Mouse (Mus musculus) neural tube, embryonic 13.5 days (tissue): Measurements from ENCODE around the gene Gm28635. TPM values are rescaled to one million over a fixed set of nuclear protein-coding genes. Genes with fewer than 3 reads are reported as not detected.

Source experiments
- ATAC-seq: fragments of 200-750 bp; cut with Nextera tagmentation; 2 replicates; pipeline ENCODE4 v1.8.0; 2017; ENCODE audit warnings: low read depth, mild to moderate bottlenecking, moderate TSS enrichment, moderate library complexity
- H3K27ac ChIP-seq: fragments of 300-500 bp; sonication (generic); replicated peaks from 2 replicates; pipeline ENCODE4 v1.5.1; 2015; ENCODE audit warnings: moderate library complexity, mild to moderate bottlenecking, inconsistent platforms
- H3K27me3 ChIP-seq: fragments of 300-500 bp; sonication (generic); 2 replicates; pipeline ENCODE4 v1.6.1; 2015; ENCODE audit warnings: mild to moderate bottlenecking, inconsistent platforms
- H3K36me3 ChIP-seq: fragments of 300-500 bp; sonication (generic); 2 replicates; pipeline ENCODE4 v1.6.1; 2015; ENCODE audit warnings: mild to moderate bottlenecking, inconsistent platforms
- H3K4me1 ChIP-seq: fragments of 300-500 bp; sonication (generic); replicated peaks from 2 replicates; pipeline ENCODE4 v1.6.1; 2015; ENCODE audit warnings: inconsistent platforms
- H3K4me2 ChIP-seq: fragments of 300-500 bp; sonication (generic); 2 replicates; pipeline ENCODE4 v1.6.1; 2015; ENCODE audit warnings: inconsistent platforms, mild to moderate bottlenecking, moderate library complexity
- H3K4me3 ChIP-seq: fragments of 300-500 bp; sonication (generic); 2 replicates; pipeline ENCODE4 v1.5.1; 2015; ENCODE audit warnings: mild to moderate bottlenecking, inconsistent platforms
- H3K9ac ChIP-seq: fragments of 300-500 bp; sonication (generic); 2 replicates; pipeline ENCODE4 v1.6.1; 2015; ENCODE audit warnings: moderate library complexity, mild to moderate bottlenecking, inconsistent platforms
- H3K9me3 ChIP-seq: fragments of 300-500 bp; sonication (generic); 2 replicates; pipeline ENCODE4 v1.6.1; 2016; ENCODE audit warnings: inconsistent platforms
- WGBS: fragments of 180-500 bp; shearing (Covaris S2); methylation state at CpG from one replicate; pipeline ENCODE4 v1.1.7; 2015; 5-methylcytosine and 5-hydroxymethylcytosine counted together
- polyA plus RNA-seq: library from polyadenylated mRNA; unstranded; fragments of >200 nt; fragmentation: Nextera tagmentation; extraction: Ambion mirVana; gene quantifications from 2 replicates; pipeline ENCODE4 v1.2.1, GENCODE M21; 2015

The Gm28635 gene
- polyA plus RNA-seq = not detected in 2 replicates

DNA sequence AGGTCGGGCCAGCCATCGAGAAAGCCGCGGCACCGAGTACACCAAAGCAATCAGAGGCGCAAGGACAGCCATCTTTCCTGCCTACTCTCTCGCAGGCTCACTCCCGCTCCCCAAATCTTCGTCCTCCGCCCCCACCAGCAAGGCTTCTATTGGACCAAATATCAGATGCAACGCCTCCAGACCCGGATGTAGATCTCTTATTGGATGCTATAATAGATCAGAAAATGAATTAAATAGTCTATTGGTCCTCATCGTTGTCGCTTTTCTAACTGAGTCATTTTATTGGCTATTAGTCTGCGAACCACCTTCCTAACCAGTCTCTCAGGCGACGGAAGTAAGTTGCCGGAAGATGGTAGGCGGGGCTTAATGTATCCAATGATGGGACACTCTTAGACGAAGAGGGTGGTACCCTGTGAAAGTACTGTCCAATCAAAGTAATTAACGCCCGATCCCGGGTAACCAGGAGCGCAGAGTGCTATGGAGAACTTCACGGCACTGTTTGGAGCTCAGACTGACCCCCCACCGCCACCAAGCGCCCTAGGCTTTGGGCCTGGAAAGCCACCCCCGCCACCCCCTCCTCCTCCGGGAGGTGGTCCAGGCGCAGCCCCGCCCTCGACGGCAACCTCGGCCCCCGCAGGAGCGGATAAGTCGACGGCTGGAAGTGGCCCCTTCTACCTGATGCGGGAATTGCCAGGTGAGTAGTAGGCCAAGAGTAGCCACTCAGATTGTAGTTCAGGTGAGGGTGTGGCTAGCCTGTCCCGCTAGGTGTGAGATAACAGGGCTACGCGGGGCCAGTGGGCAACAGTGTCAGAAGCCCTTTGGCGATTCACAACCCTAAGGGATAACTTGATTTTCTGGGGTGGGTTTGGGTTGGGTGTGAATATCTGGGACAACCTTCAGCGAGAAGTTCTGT lies at the start of gene Gm28635, which contains the start of gene Med19:
TSS of gene Gm28635 (minus strand) at position 74 of the 913 bp plus-strand sequence.
TSS of gene Med19 (plus strand) at position 435 of the 913 bp plus-strand sequence.
- peak within 1 kb of the TSS; percentile 82 for H3K27ac ChIP-seq
- H3K4me1 ChIP-seq = peaks cover 27% of the 10 kb centered on the region
- under 1% methylated on average over 44 of the region's 44 CpGs for WGBS

DNA sequence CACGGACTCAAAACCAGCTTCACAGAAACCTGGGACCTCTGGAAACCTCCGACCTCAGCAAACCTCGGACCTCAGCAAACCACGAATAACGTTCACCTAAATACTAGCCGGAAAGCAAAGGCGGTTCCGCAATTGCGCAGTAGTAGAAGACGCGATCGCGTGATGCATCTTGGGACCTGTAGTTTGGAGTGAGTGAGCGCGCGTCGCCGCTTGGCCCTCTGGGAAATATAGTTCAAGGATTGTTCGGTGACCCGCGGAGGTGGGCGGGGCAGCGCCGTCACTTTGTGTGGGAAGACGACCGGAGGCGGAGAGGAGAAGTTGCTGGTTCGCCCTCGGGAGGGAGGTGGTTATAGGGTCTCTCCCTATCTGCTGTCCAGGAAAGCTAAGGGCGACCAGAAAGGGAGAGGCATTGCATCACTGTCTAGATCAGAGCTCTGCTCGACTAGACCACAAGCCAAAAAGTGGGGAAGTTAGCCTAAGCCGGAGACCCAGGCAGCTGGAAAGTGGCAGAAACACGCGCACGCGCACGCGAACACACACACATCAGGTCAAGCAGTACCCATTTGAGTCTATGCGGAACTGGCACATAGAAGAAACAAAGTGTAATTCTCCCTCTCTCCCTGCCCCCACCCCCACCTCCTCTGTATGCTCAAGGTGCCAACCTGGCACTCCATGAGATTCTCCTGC lies 49.5 kb upstream of the Gm28635 start, which contains the start of gene Clp1:
TSS of gene Clp1 (minus strand) at position 179 of the 687 bp plus-strand sequence.
- no peaks in the 10 kb centered on the region for H3K9me3 ChIP-seq
- H3K36me3 ChIP-seq = peaks cover 21% of the 10 kb centered on the region
- peak; percentile 95 for ATAC-seq
- H3K27ac ChIP-seq = peak within 1 kb of the TSS; percentile 88
- H3K4me2 ChIP-seq = peak within 1 kb of the TSS; percentile 95
- peak within 1 kb of the TSS; percentile 76 for H3K9ac ChIP-seq
- H3K4me3 ChIP-seq = peak within 1 kb of the TSS; percentile 62
- WGBS = under 1% methylated on average over 39 of the region's 39 CpGs
- no peaks in the 10 kb centered on the region for H3K27me3 ChIP-seq
- H3K4me1 ChIP-seq = peaks cover 29% of the 10 kb centered on the region

More for the DNA sequence above, at the start of gene Gm28635, which contains the start of gene Med19:
- H3K9me3 ChIP-seq = no peaks in the 10 kb centered on the region
- no peaks in the 10 kb centered on the region for H3K27me3 ChIP-seq
- peak within 1 kb of the TSS; percentile 88 for H3K4me2 ChIP-seq
- H3K36me3 ChIP-seq = peaks cover 37% of the 10 kb centered on the region
- peak; percentile 100 for ATAC-seq
- H3K9ac ChIP-seq = peak within 1 kb of the TSS; percentile 89
- H3K4me3 ChIP-seq = peak within 1 kb of the TSS; percentile 99

DNA sequence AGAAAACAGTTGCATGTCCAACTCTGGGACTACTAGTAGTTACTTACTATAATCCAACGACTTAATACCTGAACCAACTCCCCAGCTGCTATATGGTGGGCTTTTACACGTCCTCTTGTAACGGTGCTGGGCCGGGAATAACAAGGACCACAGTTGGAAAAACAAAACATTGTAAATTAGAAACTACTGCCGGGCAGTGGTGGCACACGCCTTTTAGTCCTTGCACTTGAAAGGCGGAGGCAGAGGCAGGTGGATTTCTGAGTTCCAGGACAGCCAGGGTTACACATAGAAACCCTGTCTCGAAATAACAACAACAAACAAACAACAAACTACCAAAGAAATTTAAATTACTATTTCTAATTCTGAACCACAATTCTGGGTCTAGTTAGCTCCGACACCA lies 48.9 kb upstream of the Gm28635 start:
- Histone ChIP-seq H3K4me2 (peak overlapping the region; percentile 95), H3K27ac (0 out of 2 replicates have a peak overlapping the region, but pooled peaks have one; percentile 88), H3K4me1 (peaks cover 29% of the 10 kb centered on the region), H3K9me3 (no peaks in the 10 kb centered on the region), H3K9ac (peak overlapping the region; percentile 76), H3K27me3 (no peaks in the 10 kb centered on the region), H3K36me3 (peaks cover 21% of the 10 kb centered on the region), H3K4me3 (peak overlapping the region; percentile 62)
- WGBS = 5% methylated on average over 9 of the region's 9 CpGs
- peak; percentile 25 for ATAC-seq

DNA sequence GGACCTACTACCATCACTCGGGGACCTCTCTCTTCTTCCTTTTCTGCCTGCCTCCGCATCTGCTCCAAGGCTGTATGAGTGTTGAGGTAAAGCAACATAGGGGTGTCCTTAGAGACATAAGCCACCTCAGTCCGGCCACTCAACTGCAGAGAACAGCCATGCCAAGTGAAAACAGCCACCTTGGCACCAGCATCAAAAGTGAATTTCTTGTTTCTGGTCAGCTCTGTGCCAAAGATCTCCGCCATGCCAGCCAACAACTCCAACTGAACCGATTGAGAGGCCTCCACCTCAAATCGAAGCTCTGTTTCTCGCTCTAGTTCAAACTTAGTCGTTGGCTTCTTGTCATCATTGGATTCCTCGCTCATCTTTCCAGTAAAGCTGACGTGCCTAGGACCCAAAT lies 47.9 kb upstream of the Gm28635 start:
- Histone ChIP-seq H3K9ac (no peak overlapping the region), H3K9me3 (no peaks in the 10 kb centered on the region), H3K4me2 (peak overlapping the region; percentile 95), H3K27me3 (no peaks in the 10 kb centered on the region), H3K27ac (no peak overlapping the region), H3K36me3 (peaks cover 29% of the 10 kb centered on the region), H3K4me3 (peak overlapping the region; percentile 62), H3K4me1 (peaks cover 29% of the 10 kb centered on the region)
- no peak for ATAC-seq
- 97% methylated on average over 10 of the region's 10 CpGs for WGBS

DNA sequence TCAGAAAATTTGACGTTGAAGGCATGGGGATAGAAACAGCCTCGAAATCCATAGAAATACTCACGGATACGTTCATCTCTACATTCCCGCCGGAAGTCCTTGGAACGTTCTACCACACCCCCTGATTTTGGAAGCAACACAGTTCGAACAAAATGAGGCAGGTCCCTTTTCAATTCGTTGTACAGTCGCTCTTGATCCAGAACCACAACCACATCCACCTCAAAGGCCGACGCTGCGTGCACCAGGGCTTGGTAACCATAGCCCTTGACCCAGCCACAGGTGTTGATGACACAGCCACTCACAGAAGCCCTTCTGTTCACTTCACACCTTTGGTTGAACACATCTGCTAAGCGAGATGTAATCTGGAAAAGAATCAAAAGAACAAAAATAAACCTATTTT lies 46.0 kb upstream of the Gm28635 start:
- H3K9ac ChIP-seq = no peak overlapping the region
- H3K36me3 ChIP-seq = peaks cover 29% of the 10 kb centered on the region
- no peak overlapping the region for H3K4me3 ChIP-seq
- ATAC-seq = no peak
- H3K4me1 ChIP-seq = peaks cover 29% of the 10 kb centered on the region
- no peaks in the 10 kb centered on the region for H3K9me3 ChIP-seq
- no peak overlapping the region for H3K4me2 ChIP-seq
- H3K27me3 ChIP-seq = no peaks in the 10 kb centered on the region
- 97% methylated on average over 14 of the region's 14 CpGs for WGBS
- H3K27ac ChIP-seq = no peak overlapping the region

DNA sequence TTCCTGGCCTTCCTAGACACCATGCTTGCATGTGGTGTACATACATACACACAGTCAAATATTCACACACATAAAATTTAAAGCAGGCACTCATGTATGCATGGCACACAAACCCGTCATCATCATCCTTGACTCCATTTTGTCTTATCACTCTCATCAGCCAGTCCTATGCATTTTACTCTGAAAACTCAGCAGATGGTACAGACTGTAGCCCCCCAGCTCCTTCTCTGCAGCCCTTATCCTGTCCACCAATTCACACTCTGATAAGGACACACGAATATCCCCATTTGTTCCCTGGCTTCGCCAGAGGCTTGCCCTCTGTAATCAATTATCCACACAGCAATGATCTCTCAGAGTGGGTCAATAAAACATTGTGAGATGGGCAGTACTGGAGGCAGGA lies 43.3 kb upstream of the Gm28635 start:
- Histone ChIP-seq H3K4me3 (no peak overlapping the region), H3K36me3 (peaks cover 29% of the 10 kb centered on the region), H3K9ac (0 out of 2 replicates have a peak overlapping the region, but pooled peaks have one; percentile 2), H3K9me3 (no peaks in the 10 kb centered on the region), H3K4me1 (peaks cover 27% of the 10 kb centered on the region), H3K27me3 (no peaks in the 10 kb centered on the region), H3K4me2 (no peak overlapping the region), H3K27ac (no peak overlapping the region)
- 58% methylated on average over 3 of the region's 3 CpGs for WGBS
- ATAC-seq = no peak

DNA sequence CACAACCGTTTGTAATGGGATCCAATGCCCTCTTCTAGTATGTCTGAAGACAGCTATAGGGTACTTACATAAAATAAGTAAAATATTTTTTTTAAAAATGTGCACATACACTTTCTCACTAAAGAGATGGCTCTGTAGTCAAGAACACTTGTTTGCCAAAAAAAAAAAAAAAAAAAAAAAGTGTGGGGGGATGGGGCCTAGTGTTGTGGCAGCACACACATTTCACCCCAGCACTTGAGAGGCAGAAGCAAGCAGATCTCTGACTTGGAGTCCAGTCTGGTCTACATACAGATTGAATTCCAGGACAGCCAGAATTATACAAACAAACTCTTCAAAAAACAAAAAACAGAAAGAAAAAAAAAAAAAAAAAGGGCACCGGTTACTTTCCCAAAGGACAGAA lies 42.9 kb upstream of the Gm28635 start:
- H3K9me3 ChIP-seq = no peaks in the 10 kb centered on the region
- 90% methylated on average over 2 of the region's 2 CpGs for WGBS
- peaks cover 24% of the 10 kb centered on the region for H3K4me1 ChIP-seq
- H3K27ac ChIP-seq = no peak overlapping the region
- no peak overlapping the region for H3K4me3 ChIP-seq
- no peaks in the 10 kb centered on the region for H3K27me3 ChIP-seq
- no peak overlapping the region for H3K9ac ChIP-seq
- ATAC-seq = no peak
- peaks cover 28% of the 10 kb centered on the region for H3K36me3 ChIP-seq
- H3K4me2 ChIP-seq = no peak overlapping the region

DNA sequence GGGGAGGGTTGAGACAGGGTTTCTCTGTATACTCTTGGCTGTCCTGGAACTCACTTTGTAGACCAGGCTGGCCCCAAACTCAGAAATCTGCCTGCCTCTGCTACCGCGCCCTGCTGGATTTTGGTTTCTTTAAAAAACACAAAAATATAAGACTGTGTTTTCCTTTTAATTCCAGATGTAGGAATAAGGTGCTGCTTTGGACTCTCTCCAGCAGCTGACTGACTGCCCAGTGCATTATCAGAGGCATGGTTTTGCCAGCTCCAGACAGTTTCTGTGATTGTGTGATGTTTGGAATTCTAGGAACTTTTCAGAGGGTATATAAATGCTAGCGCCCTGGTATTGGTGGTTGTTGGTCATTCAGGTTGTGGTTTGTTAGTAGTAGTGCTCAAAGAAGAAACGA lies 39.5 kb upstream of the Gm28635 start:
- Histone ChIP-seq H3K4me2 (no peak overlapping the region), H3K9ac (no peak overlapping the region), H3K9me3 (no peaks in the 10 kb centered on the region), H3K36me3 (peaks cover 8% of the 10 kb centered on the region; the same call in 1 of the 2 replicates), H3K4me3 (no peak overlapping the region), H3K4me1 (peaks cover 28% of the 10 kb centered on the region), H3K27ac (no peak overlapping the region), H3K27me3 (no peaks in the 10 kb centered on the region)
- ATAC-seq = no peak
- WGBS = 96% methylated on average over 4 of the region's 4 CpGs

DNA sequence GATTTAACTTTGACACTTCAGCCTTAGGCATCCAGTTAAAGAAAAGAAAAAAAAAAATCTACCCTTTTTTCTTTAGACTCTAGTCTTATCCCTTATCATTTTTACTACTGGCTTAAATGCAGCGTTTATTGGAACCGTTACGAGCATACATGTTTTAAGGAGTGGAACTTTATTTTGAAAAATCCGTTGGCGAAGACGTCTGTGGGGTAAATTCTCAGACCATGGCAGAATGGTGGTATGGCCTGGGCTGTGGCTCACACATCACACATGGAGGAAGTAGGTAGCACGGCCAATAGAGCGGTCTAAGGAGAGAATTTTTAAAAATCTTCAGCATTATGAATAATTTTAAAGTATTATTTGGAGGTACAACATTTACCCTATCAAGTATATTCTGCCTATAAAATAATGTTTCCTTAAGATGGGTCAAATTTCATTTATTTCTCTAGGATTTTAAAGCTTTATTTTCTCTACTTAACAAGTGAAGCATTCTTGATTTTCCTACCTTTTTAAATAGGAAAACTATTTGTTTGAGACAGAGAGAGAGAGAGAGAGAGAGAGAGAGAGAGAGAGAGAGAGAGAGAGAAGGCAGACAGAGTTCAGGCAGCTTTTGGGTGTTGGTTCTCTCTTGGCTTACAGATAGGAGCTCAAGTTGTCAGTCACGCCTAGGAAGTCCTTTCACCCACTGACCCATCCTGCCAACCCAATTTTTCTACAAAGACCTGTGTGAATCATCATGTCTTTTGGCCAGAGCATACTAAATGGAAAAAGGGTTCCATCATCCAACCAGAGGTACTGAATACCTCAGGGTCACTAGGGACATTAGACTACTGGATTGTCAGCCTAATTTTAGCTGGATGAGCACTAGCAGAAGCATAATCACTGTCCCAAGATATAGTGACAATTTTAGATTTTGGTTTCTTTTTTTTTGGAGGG lies 38.8 kb upstream of the Gm28635 start:
- Histone ChIP-seq H3K4me3 (peak overlapping the region; percentile 93), H3K9ac (peak overlapping the region; percentile 80), H3K36me3 (0 out of 2 replicates have a peak, but pooled peaks cover 8% of the 10 kb centered on the region), H3K27me3 (no peaks in the 10 kb centered on the region), H3K4me2 (peak overlapping the region; percentile 63), H3K9me3 (no peaks in the 10 kb centered on the region), H3K4me1 (peaks cover 32% of the 10 kb centered on the region), H3K27ac (peak overlapping the region; percentile 96)
- WGBS = 38% methylated on average over 9 of the region's 9 CpGs
- ATAC-seq = no peak

DNA sequence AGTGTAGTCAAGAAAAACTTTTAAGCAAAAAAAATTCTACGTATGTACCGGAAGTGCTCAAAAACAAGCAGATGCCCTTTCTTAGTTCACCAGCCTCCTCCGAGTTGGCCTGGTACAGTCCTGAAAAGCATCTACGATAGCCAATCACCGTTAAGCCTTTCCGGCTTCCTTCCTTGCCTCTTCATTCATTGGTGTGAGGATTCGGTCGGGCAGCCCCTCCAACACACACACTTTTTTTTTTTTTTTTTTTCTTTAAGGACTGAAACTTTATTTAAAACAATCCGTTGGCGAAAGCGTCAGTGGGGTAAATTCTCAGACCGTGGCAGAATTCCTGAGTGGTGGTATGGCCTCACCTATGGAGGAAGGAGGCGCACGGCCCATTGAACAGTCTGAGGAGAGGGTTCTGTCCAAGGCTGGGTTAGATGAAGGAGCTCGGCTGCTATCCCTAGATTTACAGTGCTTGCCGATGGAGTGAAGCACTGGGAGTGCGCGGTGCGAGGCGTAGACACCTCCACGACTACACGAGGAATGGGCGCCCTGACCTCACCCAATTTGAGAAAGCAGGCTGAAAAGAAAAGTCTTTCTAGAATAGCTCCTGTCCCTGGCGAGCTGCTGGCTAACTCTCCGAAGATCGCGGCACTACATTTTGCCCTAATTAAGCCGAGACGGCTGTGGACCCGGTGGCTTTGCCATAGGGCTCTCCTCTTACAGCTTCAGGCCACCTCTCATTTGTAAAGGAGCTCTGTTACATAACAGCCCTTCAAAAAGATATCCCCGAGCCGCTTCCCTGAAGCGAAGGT lies 37.9 kb upstream of the Gm28635 start:
- H3K27ac ChIP-seq = peak overlapping the region; percentile 96
- no peaks in the 10 kb centered on the region for H3K27me3 ChIP-seq
- H3K9ac ChIP-seq = peak overlapping the region; percentile 80
- WGBS = under 1% methylated on average over 33 of the region's 33 CpGs
- H3K4me1 ChIP-seq = peaks cover 32% of the 10 kb centered on the region
- H3K4me2 ChIP-seq = peak overlapping the region; percentile 63
- peaks cover 3% of the 10 kb centered on the region for H3K36me3 ChIP-seq
- H3K9me3 ChIP-seq = no peaks in the 10 kb centered on the region
- ATAC-seq = peak; percentile 97
- peak overlapping the region; percentile 93 for H3K4me3 ChIP-seq
